Mouse (Mus musculus) adrenal gland, postnatal 14 days (tissue): ENCODE results near the gene Plxna4. TPM values are rescaled to one million over a fixed set of nuclear protein-coding genes. Genes with fewer than 3 reads are reported as not detected.
A peak's percentile ranks its signal among the peaks of the same experiment; 100 is the strongest.

Experiments used
- DNase-seq: peaks from one replicate; pipeline ENCODE4 v3.0.0; 2021; ENCODE audit warnings: mixed read lengths
- total RNA-seq: library from RNA; stranded (reverse); gene quantifications from 2 replicates; pipeline ENCODE4 v1.2.3, GENCODE M21; 2021

Plxna4 gene
- total RNA-seq, 1 experiment from 2014 or later, result 4.6 TPM

DNA sequence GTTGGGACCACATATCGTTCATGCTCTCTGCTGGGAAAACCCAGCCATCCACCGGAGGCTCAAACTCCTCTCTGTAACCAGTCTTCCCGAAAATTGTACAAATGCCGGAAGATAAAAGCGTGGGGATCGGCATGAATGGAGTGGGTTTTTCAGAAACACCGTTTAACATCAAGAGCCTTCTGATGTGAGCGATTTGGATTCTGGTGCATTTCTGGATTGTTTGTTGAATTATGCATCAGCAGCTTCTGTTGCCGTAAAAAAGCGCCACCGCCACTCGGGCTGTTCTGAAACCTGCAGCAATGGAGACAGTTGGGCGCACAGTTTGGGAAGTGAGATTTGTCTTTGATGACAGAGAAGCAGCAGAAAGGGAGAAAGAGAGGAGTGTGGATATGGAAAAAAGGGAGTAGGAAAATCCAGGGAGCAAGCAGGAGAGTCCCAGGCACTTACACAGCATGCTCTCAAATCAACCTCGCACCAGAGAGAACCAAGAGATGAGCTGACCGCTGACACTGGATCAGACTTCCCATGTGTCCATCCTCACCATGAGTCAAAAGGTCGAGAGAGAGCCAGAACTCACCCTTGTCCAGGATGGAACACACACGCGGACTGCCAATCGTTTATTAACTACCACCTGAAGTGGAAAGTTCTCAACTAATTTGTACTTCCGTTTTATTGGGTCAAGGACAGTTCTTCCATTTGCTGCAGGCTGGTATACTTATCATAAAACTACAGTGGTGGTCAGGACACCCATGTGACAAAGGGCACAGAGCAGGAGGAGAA is 181.5 kb downstream of the Plxna4 start:
- DNase-seq, result no peak

DNA sequence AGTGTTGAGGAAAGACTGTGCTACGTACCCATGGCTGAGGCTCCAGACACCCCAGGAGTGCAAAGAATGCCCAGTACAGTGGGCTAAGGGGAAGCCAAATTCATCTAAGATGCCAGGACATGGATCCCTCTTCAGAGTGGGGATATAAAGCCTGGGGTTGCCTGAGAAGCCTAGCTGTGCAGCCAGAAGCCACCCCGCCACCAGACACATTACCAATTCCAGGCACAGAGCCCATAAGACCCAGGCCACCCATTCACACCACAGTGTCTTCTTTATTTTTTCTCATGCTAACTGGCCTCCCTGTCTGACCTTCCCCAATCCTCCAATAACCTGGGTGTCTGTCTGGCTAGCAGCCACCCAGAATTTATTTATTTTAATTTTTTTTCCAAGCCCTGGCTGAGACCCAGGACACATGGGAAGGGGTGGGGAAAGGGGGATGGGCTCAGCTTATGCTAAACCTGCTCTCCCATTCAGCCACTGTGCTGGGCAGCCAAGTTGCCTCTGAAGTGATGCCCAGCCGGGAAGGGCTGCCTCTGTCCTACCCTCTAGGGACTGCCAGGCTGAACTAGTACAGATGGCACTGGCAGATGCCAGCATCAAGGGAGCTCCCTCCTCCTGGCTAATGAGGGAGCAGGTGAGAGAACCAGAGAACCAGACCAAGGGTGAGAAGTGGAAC is 185.3 kb downstream of the Plxna4 start:
- DNase-seq, result peak; percentile 13

DNA sequence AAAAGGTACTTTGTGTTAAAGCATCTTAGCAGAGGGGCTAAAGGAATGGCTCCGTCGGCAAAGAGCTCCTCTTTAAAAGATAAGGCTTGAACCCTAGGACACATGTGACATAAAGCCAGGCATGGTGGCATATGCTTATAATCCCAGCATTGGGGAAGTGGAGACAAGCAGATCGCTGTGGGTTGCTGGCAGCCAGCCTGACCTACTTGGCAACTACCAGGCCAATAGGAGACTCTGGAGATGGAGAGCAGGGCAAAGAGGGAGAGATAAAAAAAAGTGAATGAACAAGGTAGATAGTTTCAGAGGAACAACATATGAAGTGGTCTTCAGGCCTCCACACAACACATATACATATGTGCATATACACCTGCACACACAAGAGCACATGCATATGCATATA is 189.7 kb downstream of the Plxna4 start:
- peak; percentile 22 for DNase-seq

DNA sequence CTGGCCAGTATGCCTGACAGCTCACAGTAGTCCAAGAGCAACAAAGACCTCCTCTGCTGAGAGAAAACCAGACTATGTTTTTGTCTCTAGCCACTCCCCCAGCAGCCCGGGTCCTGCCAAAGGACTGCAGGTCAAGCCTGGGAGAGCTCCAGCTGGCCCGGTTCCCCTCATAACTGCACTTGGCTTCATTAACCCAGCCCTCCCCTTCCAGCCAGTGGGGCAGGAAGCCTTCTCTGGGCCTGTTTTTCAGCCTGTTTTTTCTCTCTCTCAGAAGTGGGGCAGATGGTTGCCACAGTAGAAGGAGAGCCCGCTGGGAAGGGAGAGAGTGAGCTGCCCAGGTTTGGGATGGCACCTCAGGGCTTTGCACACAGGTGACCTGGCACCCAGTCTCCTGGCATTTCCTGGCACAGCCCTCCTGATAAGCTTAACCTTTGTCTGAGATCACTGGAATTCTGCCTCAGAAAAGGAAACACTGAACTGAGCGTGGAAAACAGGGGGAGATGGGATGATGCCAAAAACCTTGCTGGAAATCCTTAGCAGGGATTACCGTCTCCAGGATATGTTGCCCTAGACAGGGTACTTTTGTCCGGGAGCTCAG is 190.8 kb downstream of the Plxna4 start:
- DNase-seq, result peak; percentile 88

DNA sequence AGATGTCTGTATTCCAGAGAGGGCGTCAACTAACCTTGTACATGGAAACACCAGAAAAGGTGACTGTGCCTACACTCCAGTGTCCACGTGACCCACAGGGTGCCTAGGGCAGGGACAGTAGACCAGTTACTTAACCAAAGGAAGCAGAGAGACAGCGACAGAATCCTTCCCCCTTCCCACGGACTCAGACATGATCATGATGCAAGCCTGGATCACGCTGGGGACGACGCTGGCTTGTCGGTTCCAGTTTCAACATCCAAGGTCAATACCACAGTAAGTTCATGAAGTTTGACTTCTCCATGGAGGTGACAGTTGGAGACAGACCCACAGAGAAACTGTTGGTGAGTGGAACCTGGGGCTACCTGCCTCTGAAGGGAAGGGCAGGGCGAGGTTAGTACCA is 192.6 kb downstream of the Plxna4 start:
- DNase-seq, result peak; percentile 49

DNA sequence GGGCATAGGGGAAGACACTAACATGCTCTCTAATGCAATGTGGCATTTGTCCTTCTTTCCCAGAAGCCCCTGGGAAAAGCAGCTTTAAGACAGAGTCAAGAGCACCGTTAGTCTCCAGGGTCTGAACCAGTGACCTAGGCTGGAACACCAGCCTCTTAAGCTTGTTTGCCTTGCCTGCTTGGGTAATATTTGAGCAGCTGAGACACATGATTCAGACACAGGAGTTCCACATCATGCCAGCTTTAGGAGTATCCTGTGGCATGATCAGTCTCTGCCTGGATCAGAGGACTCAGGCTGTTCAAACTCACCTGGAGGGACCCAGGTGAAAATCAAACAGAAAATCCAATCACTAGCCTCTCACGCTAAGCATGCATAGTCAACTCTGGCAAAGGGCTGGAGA is 195.7 kb downstream of the Plxna4 start:
- DNase-seq, result no peak

DNA sequence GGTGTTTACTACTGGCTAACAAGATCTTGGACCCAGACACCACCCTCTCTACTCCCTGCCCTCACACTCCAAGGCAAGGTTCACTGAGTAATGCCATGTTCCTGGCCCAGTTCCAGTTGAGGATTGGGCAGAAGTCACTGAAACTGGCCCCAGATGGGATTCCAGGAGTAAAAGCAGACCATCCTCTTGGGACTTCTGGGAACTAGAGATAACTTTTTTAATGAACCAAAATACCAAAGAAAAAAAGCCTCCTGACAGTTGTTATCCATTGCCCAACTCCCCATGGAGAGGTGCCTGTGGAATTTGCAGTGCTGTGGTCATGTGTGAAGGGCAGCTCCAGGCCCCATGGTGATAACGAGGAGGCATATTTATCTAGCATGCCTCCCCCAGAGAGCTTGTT is 199.7 kb downstream of the Plxna4 start:
- DNase-seq, result peak; percentile 54

DNA sequence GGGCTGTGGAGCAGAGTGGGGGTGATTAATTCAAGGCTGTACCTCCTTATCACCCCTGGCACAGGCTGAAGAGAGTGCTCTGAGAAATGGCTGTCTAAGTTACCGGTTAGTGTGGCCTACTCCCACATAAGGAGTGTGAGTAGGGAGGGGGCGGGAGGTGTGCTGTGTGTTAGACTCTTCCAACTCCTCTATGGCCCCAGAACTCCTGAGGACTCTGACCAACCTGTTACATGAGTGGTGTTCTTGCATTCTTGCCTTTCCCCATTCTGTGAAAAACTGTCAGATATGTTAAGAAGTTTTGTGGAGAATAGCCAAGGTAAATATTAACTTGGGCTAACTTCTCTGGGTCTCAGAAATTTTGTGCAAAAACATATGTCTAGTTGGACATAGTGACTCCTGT is 201.1 kb downstream of the Plxna4 start:
- DNase-seq, result no peak

DNA sequence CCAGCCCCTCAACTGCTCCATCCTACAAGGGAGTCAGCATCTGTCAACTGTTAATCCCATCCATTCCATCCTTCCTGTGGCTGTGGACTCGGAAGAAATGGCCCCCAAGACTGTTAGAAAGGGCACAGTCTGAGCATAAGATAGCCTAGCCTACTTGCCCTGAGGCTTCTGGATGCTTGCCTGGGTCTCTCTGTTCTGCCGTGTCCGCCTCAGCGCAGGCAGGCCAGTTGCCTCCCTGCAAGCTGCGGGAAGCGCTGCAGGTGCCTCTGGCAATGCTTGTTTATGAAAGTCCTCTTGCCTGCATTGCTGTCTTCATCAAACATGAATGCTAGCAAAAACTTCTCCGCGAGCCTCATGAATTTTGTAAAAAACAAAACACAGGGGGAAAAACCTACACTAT is 203.1 kb downstream of the Plxna4 start:
- DNase-seq, result no peak

DNA sequence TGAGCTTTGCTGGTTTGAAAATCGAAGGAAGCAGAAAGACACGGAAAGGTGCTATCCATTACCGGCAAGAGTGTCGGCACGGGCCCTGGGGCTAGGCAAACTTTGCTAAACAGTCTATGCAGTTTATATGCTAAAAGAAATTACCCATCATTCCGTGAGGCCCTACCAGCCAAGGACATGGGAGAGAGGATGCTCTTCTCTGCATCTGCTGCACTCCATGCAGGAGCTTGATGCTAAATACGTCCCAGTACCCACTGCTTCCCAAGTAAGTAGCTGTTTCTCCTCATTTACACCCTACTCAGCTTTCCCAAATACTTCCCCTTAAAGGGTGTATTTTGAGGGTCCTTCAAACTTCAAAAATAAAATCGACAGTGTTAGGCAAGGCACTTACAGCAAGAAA is 203.6 kb downstream of the Plxna4 start:
- no peak for DNase-seq

DNA sequence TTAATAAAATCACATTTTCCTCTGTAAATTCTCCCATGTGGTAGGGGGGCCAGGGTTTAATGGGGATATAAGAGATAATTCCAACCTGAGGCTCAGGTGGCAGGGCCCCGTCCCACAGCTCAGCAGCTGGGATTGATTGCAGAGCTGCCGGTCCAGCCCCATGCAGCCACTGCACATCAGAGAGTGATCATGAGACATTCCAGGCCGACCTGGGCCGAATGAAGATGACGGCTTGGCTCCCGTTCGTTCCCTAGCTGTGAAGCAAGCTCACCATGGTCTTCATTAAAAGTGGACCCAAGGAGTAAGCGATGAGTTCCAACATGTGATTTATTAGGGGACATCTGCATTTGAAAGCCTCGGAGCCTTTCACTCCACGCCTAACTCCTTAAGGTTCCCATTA is 206.5 kb downstream of the Plxna4 start:
- DNase-seq, result no peak

DNA sequence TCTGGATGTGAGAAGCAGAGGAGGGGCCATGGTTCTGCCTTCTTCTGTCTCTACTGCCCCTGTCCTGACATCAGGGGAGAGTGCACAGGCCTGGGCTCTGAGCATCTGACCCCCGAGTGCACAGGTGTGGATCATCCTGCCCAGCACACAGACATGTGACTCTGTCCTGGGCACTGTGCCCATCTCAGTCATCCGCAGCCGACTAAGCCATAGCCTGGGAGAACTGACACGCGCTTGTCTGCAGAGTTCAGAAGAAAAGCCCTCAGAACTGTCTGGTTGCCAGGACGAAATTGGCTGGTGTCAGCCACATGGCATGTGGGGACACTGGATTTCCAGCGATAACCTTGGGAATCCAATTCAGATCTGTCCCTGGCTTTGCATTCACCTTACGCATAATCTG is 210.8 kb downstream of the Plxna4 start:
- peak; percentile 60 for DNase-seq

DNA sequence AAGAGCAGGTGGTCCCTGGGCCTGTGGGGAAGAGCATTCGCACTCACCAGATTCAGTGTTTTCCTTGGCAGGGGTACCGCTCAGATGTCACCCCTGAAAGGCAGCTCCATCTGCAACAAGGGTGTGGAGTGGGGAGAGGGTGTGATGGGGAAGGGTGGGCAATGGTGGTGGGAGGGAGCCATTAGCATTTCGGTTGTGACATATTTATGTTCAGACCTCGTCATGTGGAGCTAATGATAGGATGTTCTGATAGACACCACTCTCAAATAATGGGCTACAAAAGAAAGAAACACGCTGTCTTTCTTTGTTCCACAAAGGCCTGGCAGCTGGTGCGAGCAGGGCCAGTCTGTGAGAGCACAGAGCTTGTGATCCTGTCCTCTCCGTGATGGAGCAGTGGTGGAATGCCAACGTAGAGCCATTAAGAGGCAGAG is 214.0 kb downstream of the Plxna4 start:
- no peak for DNase-seq

DNA sequence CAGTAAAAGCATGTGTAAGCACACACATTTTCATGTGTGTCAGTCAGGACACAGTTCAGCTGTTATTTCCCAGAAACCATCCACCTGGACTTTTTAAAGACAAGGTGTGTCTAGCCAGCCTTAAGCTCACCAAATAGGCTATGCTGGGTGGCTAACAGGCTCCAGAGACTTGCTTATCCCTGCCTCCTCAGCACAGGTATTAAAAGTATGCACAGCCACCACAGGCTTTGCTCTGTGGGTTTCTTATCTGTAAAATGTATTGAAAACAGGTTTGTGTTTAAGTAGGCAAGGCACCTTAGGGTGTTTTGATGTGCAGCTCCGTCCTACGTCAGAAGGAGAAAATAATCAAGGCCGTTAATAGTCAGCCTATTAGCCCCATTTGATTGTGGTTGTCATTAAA is 218.9 kb downstream of the Plxna4 start:
- DNase-seq, result no peak

DNA sequence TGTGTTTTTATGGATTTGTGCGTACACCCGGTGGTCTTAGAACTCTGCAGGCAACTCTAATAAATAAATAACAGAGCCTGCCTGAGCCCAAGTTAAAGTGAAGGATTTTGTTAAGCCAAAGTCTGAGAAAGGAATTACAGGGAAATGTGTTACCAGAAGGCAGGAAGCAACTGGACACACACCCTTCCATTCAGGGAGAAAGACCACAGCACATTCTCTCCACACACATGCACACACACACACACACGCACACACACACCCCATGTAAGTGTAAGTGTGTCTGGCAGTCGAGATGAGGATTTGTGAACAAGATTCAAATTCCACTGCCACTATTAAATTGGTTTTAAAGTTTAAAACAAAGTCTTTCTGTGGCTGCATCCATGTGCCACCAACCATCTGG is 219.6 kb downstream of the Plxna4 start:
- no peak for DNase-seq

DNA sequence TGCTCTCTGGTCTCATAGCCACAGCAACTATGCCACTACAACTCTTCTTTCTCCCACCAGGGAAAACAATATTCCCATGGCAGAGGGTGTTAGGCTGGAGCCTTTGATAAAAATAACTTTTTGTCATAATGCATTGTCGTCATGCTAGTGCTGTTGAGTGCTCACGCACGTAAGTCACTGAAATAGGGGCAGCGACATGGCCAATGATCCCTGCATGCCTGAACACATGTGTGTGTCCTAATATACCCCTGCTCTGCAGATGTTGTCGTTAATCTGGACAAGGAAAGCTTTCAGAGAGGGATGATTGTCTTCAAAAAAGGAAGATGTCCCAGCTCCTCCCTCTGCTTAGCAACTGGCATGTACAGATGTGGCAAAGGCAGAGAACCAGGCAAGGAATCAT is 223.1 kb downstream of the Plxna4 start:
- no peak for DNase-seq

DNA sequence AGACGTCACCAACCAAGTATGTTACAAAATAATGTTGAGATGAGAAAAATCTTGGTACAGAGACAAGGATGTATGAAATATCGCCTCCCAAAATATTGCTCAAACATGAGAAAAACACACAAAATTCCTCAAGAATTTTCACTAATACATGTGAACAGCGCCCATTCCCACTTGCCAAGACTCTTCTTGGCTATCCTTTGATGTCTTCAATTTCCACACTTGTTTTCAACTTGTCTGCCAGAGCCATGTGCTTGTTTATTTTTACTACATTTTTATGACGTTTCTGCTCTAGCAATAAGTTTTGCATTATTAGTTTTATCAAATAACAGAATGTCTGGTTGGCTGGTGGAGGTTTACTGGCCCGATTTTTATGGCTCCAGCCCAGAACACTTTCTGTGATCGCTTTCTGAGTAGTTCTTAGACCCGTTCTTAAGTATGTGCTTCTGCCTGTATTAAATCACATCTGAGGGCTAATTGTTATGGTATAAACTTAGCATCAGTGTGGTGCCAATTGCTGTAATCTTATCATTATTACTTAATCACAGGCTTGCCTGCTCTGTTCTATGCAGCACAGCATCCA is 224.4 kb downstream of the Plxna4 start:
- DNase-seq, result no peak

DNA sequence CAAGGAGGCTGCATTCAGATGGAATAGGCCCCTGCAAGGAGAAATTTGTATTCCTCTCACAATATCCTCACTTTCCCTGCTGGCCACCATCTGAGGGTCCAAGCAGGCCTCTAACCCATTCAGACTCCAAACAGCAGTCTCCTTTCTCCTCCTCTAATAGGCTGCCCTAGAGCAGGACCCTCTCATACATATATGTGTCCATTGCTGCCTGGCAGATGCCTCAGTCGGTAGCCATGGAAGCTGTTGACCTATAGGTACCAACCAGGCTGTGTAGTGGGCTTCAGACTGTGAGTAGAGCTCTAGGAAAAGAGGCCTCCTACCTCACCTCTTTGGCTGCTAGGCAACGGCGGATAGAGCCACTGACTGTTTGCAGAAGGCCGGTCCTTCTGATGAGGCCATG is 225.6 kb downstream of the Plxna4 start:
- DNase-seq, result no peak

DNA sequence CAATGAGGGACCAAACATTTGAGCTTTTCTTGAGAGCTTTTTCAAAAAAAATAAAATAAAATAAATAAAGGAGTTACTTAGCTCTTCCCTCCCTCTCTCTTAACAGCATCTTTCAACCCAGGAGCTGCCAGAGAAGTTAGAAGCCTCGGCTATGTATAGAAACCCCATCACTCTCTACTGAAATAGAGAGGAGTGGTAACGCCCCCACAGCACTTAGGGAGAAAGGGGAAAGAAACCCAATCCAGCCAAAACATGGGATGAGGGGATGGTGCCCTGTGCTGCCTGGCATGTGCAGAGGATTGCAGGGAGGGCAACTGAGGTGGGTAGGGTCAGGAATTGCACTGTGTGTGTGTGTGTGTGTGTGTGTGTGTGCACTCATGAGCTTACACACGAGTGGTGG is 228.3 kb downstream of the Plxna4 start:
- DNase-seq, result no peak

DNA sequence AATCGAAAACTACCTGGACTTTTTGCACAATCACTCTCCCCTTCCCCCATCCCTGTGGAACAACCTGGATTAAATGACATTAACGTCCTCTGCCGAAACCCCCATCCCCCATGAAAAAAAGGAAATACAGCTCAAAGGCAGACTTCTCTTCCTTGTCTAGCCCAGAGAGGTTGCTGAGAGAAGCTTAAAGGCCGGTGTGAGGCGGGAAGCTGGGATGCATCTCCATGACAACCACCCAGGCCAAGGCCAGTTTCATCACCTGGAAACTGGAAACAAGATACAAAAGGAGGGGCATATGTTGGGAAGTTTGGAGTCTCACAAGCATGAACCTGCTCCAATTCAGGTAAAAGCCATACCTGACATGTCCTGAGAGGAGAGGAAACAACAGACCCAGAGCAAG is 230.5 kb downstream of the Plxna4 start:
- no peak for DNase-seq

DNA sequence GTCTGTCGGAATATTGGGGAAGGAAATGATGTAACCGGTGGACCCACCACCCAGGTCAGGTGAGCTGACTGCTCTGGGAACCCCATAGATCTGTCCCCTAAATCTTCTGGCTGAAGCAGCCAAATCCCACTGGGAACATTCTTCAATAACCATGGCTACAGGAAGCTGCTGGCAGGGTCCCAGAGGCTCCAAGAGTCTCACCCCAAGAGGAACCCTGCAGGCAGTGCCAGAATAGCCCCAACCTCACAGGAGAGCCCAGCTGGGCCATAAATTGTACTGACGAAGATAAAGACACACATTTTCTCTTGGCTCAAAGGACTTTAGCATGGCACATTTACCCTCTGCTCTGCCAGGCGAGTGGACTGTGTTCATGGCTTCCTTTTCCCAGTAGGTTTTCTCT is 232.4 kb downstream of the Plxna4 start:
- DNase-seq, result peak; percentile 26

DNA sequence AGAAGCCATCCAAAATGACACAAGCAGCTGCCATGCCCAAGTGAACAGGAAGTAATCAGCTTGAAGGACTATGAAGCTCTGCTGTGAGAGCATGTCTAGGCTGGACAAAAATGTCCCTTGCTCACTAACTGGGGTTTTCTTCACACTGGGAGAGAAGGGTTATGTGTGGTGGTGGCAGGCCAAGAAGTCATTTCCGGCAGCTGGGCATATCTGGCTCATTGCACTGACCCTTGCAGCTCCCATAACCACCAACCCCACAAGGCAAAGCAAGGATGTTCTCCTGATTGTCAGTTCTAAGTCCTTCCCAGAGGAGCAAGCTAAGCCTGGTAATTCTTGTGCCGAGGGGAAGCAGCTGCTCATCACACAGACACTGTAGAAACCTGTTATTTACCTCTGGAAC is 239.0 kb downstream of the Plxna4 start:
- no peak for DNase-seq

DNA sequence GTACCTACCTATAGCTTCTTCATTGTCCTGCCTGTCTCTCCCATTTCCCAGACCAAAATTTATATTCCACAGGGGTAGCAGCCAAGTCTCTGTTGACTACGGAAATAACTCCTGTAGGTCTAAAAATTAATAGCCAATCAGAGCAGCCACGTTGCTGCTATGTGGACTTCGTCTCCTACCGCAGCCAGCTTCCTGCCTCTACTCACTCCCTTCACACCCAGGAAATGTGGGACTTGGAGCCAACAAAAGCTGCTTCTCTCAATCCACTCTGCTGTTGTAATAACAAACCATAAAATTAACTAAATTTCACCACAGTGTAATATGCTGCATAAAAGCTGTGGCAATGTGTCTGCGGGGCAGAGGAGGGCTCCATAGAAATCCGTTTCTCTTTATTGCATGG is 239.9 kb downstream of the Plxna4 start:
- no peak for DNase-seq
